Mouse (Mus musculus): Measurements from ENCODE around the gene Cabp1. TPM values are rescaled to one million over a fixed set of nuclear protein-coding genes. Genes with fewer than 3 reads are reported as not detected.

The Cabp1 gene
- polyA plus RNA-seq, 1 experiment from 2014 or later, result 8.3 TPM

GRCm38 (mm10) chr5:115232516-115232915, 38.3 kb upstream of the Cabp1 start:
- Histone ChIP-seq H3K36me3 (ENCODE audit: control insufficient read depth, insufficient read depth) (no peaks in the 10 kb centered on the region), H3K4me2 (ENCODE audit: low read length) (no peak overlapping the region), H3K9me3 (ENCODE audit: control insufficient read depth, low read length) (no peaks in the 10 kb centered on the region), H3K9ac (replicated peaks; ENCODE audit: low read depth, low read length) (no peak overlapping the region), H3K27me3 (replicated peaks; ENCODE audit: control insufficient read depth, insufficient read depth, low read length) (no peaks in the 10 kb centered on the region; the same call in 1 of the 2 replicates), H3K27ac (ENCODE audit: low read length) (no peak overlapping the region), H3K4me1 (replicated peaks; ENCODE audit: control insufficient read depth, insufficient read depth, low read length) (peaks cover 14% of the 10 kb centered on the region), H3K4me3 (replicated peaks; ENCODE audit: low read length) (no peak overlapping the region)
- ATAC-seq, result no peak
- WGBS, result 71% methylated on average over 6 of the region's 6 CpGs

- peaks cover 13% of the 10 kb centered on the region for H3K4me1 ChIP-seq (replicated peaks; ENCODE audit: control insufficient read depth, insufficient read depth, low read length)
- no peak for ATAC-seq
- H3K27me3 ChIP-seq (replicated peaks; ENCODE audit: control insufficient read depth, insufficient read depth, low read length), result no peaks in the 10 kb centered on the region; the same call in 1 of the 2 replicates
- H3K4me3 ChIP-seq (replicated peaks; ENCODE audit: low read length), result no peak overlapping the region
- no peak overlapping the region for H3K27ac ChIP-seq (ENCODE audit: low read length)
- H3K9me3 ChIP-seq (ENCODE audit: control insufficient read depth, low read length), result no peaks in the 10 kb centered on the region
- no peak overlapping the region for H3K4me2 ChIP-seq (ENCODE audit: low read length)
- no peak overlapping the region for H3K9ac ChIP-seq (replicated peaks; ENCODE audit: low read depth, low read length)
- WGBS, result 39% methylated on average over 16 of the region's 16 CpGs
- no peaks in the 10 kb centered on the region for H3K36me3 ChIP-seq (ENCODE audit: control insufficient read depth, insufficient read depth)
Measured at GRCm38 (mm10) chr5:115231552-115232120, 37.5 kb upstream of the Cabp1 start.

GRCm38 (mm10) chr5:115230830-115231551, 36.8 kb upstream of the Cabp1 start:
- Histone ChIP-seq H3K4me3 (replicated peaks; ENCODE audit: low read length) (no peak overlapping the region), H3K4me1 (replicated peaks; ENCODE audit: control insufficient read depth, insufficient read depth, low read length) (peaks cover 11% of the 10 kb centered on the region), H3K9me3 (ENCODE audit: control insufficient read depth, low read length) (no peaks in the 10 kb centered on the region), H3K4me2 (ENCODE audit: low read length) (no peak overlapping the region), H3K36me3 (ENCODE audit: control insufficient read depth, insufficient read depth) (no peaks in the 10 kb centered on the region), H3K9ac (replicated peaks; ENCODE audit: low read depth, low read length) (no peak overlapping the region), H3K27me3 (replicated peaks; ENCODE audit: control insufficient read depth, insufficient read depth, low read length) (no peaks in the 10 kb centered on the region; the same call in 1 of the 2 replicates), H3K27ac (ENCODE audit: low read length) (no peak overlapping the region)
- no peak for ATAC-seq
- WGBS, result 56% methylated on average over 15 of the region's 15 CpGs

GRCm38 (mm10) chr5:115222485-115222884, 28.3 kb upstream of the Cabp1 start:
- no peaks in the 10 kb centered on the region for H3K36me3 ChIP-seq (ENCODE audit: control insufficient read depth, insufficient read depth)
- H3K27me3 ChIP-seq (replicated peaks; ENCODE audit: control insufficient read depth, insufficient read depth, low read length), result no peaks in the 10 kb centered on the region
- no peak for ATAC-seq
- H3K9ac ChIP-seq (replicated peaks; ENCODE audit: low read depth, low read length), result no peak overlapping the region
- H3K27ac ChIP-seq (ENCODE audit: low read length), result no peak overlapping the region
- H3K4me2 ChIP-seq (ENCODE audit: low read length), result no peak overlapping the region
- H3K4me3 ChIP-seq (replicated peaks; ENCODE audit: low read length), result no peak overlapping the region
- H3K4me1 ChIP-seq (replicated peaks; ENCODE audit: control insufficient read depth, insufficient read depth, low read length), result peaks cover 10% of the 10 kb centered on the region
- H3K9me3 ChIP-seq (ENCODE audit: control insufficient read depth, low read length), result no peaks in the 10 kb centered on the region
- 69% methylated on average over 3 of the region's 3 CpGs for WGBS

- WGBS, result 27% methylated on average over 13 of the region's 13 CpGs
- Histone ChIP-seq H3K27me3 (replicated peaks; ENCODE audit: control insufficient read depth, insufficient read depth, low read length) (no peaks in the 10 kb centered on the region), H3K9ac (replicated peaks; ENCODE audit: low read depth, low read length) (no peak overlapping the region), H3K27ac (ENCODE audit: low read length) (no peak overlapping the region), H3K4me1 (replicated peaks; ENCODE audit: control insufficient read depth, insufficient read depth, low read length) (peaks cover 10% of the 10 kb centered on the region), H3K9me3 (ENCODE audit: control insufficient read depth, low read length) (no peaks in the 10 kb centered on the region), H3K4me3 (replicated peaks; ENCODE audit: low read length) (no peak overlapping the region), H3K4me2 (ENCODE audit: low read length) (no peak overlapping the region), H3K36me3 (ENCODE audit: control insufficient read depth, insufficient read depth) (no peaks in the 10 kb centered on the region)
- ATAC-seq, result 0 out of 2 replicates have a peak, but pooled peaks have one; percentile 18
Measured at GRCm38 (mm10) chr5:115220931-115221640, 26.9 kb upstream of the Cabp1 start.

- no peak for ATAC-seq
- WGBS, result 92% methylated on average over 12 of the region's 12 CpGs
- H3K4me3 ChIP-seq (replicated peaks; ENCODE audit: low read length), result no peak overlapping the region
Measured at GRCm38 (mm10) chr5:115217998-115218397, 23.8 kb upstream of the Cabp1 start.

GRCm38 (mm10) chr5:115215273-115216185, 21.3 kb upstream of the Cabp1 start:
- H3K4me3 ChIP-seq (replicated peaks; ENCODE audit: low read length), result peak overlapping the region; percentile 47
- peak overlapping the region; percentile 70 for H3K27ac ChIP-seq (ENCODE audit: low read length)
- peak overlapping the region; percentile 59 for H3K4me2 ChIP-seq (ENCODE audit: low read length)
- H3K27me3 ChIP-seq (replicated peaks; ENCODE audit: control insufficient read depth, insufficient read depth, low read length), result no peaks in the 10 kb centered on the region
- peaks cover 10% of the 10 kb centered on the region for H3K4me1 ChIP-seq (replicated peaks; ENCODE audit: control insufficient read depth, insufficient read depth, low read length)
- H3K36me3 ChIP-seq (ENCODE audit: control insufficient read depth, insufficient read depth), result no peaks in the 10 kb centered on the region
- H3K9me3 ChIP-seq (ENCODE audit: control insufficient read depth, low read length), result no peaks in the 10 kb centered on the region
- 11% methylated on average over 27 of the region's 27 CpGs for WGBS
- peak; percentile 62 for ATAC-seq
- peak overlapping the region; percentile 73 for H3K9ac ChIP-seq (replicated peaks; ENCODE audit: low read depth, low read length)

More at GRCm38 (mm10) chr5:115217998-115218397, 23.8 kb upstream of the Cabp1 start:
- Histone ChIP-seq H3K9ac (replicated peaks; ENCODE audit: low read depth, low read length) (no peak overlapping the region), H3K4me1 (replicated peaks; ENCODE audit: control insufficient read depth, insufficient read depth, low read length) (peaks cover 16% of the 10 kb centered on the region), H3K36me3 (ENCODE audit: control insufficient read depth, insufficient read depth) (no peaks in the 10 kb centered on the region), H3K27ac (ENCODE audit: low read length) (no peak overlapping the region), H3K4me2 (ENCODE audit: low read length) (no peak overlapping the region), H3K9me3 (ENCODE audit: control insufficient read depth, low read length) (no peaks in the 10 kb centered on the region), H3K27me3 (replicated peaks; ENCODE audit: control insufficient read depth, insufficient read depth, low read length) (no peaks in the 10 kb centered on the region)

GRCm38 (mm10) chr5:115214864-115215263, 20.7 kb upstream of the Cabp1 start:
- Histone ChIP-seq H3K4me1 (replicated peaks; ENCODE audit: control insufficient read depth, insufficient read depth, low read length) (peaks cover 10% of the 10 kb centered on the region), H3K36me3 (ENCODE audit: control insufficient read depth, insufficient read depth) (no peaks in the 10 kb centered on the region), H3K27me3 (replicated peaks; ENCODE audit: control insufficient read depth, insufficient read depth, low read length) (no peaks in the 10 kb centered on the region), H3K9me3 (ENCODE audit: control insufficient read depth, low read length) (no peaks in the 10 kb centered on the region), H3K4me3 (replicated peaks; ENCODE audit: low read length) (peak overlapping the region; percentile 47), H3K4me2 (ENCODE audit: low read length) (peak overlapping the region; percentile 59), H3K9ac (replicated peaks; ENCODE audit: low read depth, low read length) (peak overlapping the region; percentile 73), H3K27ac (ENCODE audit: low read length) (peak overlapping the region; percentile 70)
- peak; percentile 82 for ATAC-seq
- under 1% methylated on average over 17 of the region's 17 CpGs for WGBS

Measured in forebrain, embryonic 16.5 days (tissue).